Mouse (Mus musculus): Measurements from ENCODE around the gene Birc2.
"Not testable (repeated sequence)": the region's sequence is repeated elsewhere in the genome, so short reads cannot be mapped to it uniquely, and the experiment has no call there.

GRCm38 (mm10) chr9:7866981-7867380, 30.1 kb upstream of the Birc2 start:
- TF ChIP-seq CTCF (IDR thresholded peaks at IDR 0.05; ENCODE audit: control insufficient read depth, insufficient read depth, insufficient replicate concordance, low read depth, low read length); POLR2A (IDR thresholded peaks at IDR 0.05; ENCODE audit: control insufficient read depth, low read depth, low read length): not testable (repeated sequence)
